Mouse (Mus musculus): ENCODE data around the gene Cdca7.

DNA sequence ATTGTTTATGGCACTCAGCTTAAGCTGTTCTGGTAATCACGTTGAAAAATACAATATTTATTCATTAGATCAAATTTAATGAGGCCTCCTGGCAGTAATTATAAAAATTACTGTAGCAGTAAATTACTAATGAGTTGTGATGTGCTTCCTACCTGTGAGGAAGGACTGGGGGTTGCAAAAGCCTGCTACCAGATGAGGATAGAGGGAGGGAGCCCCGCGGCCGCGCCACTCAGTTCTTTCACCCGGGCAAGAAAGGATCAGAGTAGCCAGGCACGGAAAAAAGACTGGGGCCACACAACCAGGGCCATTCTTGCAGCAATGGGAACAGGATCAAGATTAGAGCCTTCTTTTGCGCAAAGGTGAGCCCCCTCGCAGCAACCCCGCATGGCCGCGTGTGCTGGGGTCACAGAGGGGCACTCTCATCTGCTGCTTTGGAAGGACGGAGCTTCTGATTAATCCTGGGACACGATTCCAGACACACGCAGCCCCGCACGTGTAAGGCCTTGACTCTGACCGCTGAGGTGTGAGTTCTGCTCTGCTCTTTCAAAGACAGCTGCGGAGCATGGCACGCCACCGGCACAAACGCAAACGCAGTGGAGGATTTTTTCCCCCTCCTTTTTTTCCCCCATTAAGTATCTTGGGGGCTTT, 23.2 kb downstream of the Cdca7 start:
- TF ChIP-seq GATA1 (IDR thresholded peaks at IDR 0.05; ENCODE audit: borderline replicate concordance, low read length) (no peak), FLI1 (IDR thresholded peaks at IDR 0.05; ENCODE audit: low read length) (no peak)
